Mouse (Mus musculus): Measurements from ENCODE around the gene Cacng5.

DNA sequence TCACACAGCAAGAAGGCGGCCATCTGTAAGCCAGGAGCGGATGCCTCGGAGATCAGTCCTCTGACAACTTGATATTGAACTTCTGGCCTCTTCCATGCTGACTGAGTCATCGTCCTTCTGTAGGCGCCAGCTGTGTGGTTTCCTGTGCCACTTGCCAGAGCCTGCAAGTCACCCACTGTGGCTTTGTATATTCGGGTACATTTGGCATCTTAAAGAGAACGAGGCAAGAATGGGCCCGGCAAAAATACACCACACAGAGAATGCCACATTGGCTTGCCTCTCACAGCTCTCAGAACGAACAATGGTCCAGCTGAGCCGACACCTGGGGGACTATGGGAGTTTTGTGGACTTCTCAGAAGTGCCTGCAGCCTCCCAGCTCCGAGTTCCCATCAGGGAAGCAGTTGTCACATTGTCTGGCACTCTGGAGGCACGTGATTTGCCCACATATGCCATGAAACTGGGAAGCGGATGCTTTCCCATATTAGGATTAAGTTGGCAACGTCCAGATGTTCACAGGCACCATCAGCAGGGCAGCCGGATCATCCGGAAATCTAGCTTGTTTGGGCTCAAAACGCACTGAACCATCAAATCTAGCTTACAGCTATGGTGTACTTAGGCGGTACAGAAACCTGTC is 38.9 kb downstream of the Cacng5 start:
- no peak for TF ChIP-seq POLR2A (IDR thresholded peaks at IDR 0.05; ENCODE audit: insufficient read depth, low read depth, low read length)
- TF ChIP-seq EP300 (IDR thresholded peaks at IDR 0.05; ENCODE audit: insufficient read depth, low read depth, low read length): no peak
- TF ChIP-seq CTCF (IDR thresholded peaks at IDR 0.05): no peak

Measured in heart, adult 2 months (tissue).